Mouse (Mus musculus) thymus, adult 2 months (tissue): ENCODE data around the gene Opn4. TPM values are rescaled to one million over a fixed set of nuclear protein-coding genes. Genes with fewer than 3 reads are reported as not detected.

Experiments used
- DNase-seq: peaks from one replicate; pipeline ENCODE4 v3.0.0; 2021
- H3K27ac ChIP-seq: fragments of 200-500 bp; 2 replicates; pipeline ENCODE4 v1.5.1; 2012; ENCODE audit warnings: low read length, control low read depth; ENCODE audit not compliant: control insufficient read depth, insufficient read depth
- H3K27me3 ChIP-seq: fragments of 200-500 bp; 2 replicates; pipeline ENCODE4 v1.6.1; 2012; ENCODE audit warnings: mild to moderate bottlenecking, low read length, moderate library complexity, mixed read lengths; ENCODE audit not compliant: control insufficient read depth, insufficient read depth
- H3K36me3 ChIP-seq: fragments of 200-500 bp; 2 replicates; pipeline ENCODE4 v1.6.1; 2012; ENCODE audit warnings: mild to moderate bottlenecking, low read length, moderate library complexity; ENCODE audit not compliant: control insufficient read depth, insufficient read depth
- H3K4me1 ChIP-seq: fragments of 200-500 bp; replicated peaks from 2 replicates; pipeline ENCODE4 v1.6.1; 2012; ENCODE audit warnings: low read length; ENCODE audit not compliant: control insufficient read depth, insufficient read depth
- H3K4me3 ChIP-seq: fragments of 200-500 bp; 2 replicates; pipeline ENCODE4 v1.5.1; 2012; ENCODE audit warnings: mild to moderate bottlenecking, low read length, control low read depth, moderate library complexity; ENCODE audit not compliant: control insufficient read depth, insufficient read depth
- CTCF ChIP-seq: fragments of 200-500 bp; IDR thresholded peaks from 2 replicates; pipeline ENCODE4 v1.5.1; 2012; ENCODE audit warnings: mild to moderate bottlenecking, control low read depth, low read length, moderate library complexity, borderline replicate concordance; ENCODE audit not compliant: control insufficient read depth, poor library complexity, insufficient read depth; ENCODE audit errors: extremely low read depth
- POLR2A ChIP-seq: fragments of 200-500 bp; IDR thresholded peaks from 2 replicates; pipeline ENCODE4 v1.6.1; 2012; ENCODE audit warnings: mild to moderate bottlenecking, low read length, control low read depth, moderate library complexity; ENCODE audit not compliant: control insufficient read depth, poor library complexity, insufficient read depth; ENCODE audit errors: extremely low read depth
- WGBS: fragments of 180-500 bp; shearing (Covaris S2); methylation state at CpG from one replicate; pipeline ENCODE4 v1.1.7; 2018; 5-methylcytosine and 5-hydroxymethylcytosine counted together
- polyA plus RNA-seq: library from polyadenylated mRNA; depleted of rRNA; stranded (reverse); fragments of >200 nt; gene quantifications from 2 replicates; pipeline ENCODE4 v1.2.3, GENCODE M21; 2012

Gene Opn4
- polyA plus RNA-seq, 1 experiment: 1.1 TPM

- H3K27me3 ChIP-seq: no peaks in the 10 kb centered on the region
- no peaks in the 10 kb centered on the region for H3K36me3 ChIP-seq
- no peak overlapping the region for H3K4me3 ChIP-seq
- no peak overlapping the region for H3K27ac ChIP-seq
- peaks cover 9% of the 10 kb centered on the region for H3K4me1 ChIP-seq
- TF ChIP-seq CTCF (no peak), POLR2A (no peak)
- no peak for DNase-seq
- 93% methylated on average over 4 of the region's 4 CpGs for WGBS
These were observed 15.7 kb upstream of the Opn4 start for GRCm38 (mm10) chr14:34615625-34616024.

DNA sequence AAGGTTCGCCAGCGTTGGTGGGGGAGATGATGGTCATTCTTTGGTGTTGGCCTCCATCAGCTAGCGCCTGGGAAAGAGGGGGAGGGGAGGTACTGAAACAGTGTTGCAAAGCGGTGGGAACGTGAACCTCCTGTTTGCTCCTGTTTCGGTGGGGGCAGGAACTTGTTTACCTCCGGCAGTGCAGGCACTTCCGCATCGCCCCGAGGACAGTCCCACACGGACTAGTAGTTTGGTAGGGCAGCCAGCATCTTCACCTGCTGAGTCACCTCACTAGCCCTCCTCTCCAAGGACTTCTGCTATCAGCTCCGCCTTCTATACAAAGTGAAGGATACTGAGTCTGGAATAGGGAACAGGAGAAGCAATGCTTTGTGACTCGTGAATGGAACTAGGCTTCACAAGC lies 15.1 kb upstream of the Opn4 start:
- WGBS: 8% methylated on average over 13 of the region's 13 CpGs
- peak overlapping the region; percentile 55 for H3K4me3 ChIP-seq
- DNase-seq: peak; percentile 41

DNA sequence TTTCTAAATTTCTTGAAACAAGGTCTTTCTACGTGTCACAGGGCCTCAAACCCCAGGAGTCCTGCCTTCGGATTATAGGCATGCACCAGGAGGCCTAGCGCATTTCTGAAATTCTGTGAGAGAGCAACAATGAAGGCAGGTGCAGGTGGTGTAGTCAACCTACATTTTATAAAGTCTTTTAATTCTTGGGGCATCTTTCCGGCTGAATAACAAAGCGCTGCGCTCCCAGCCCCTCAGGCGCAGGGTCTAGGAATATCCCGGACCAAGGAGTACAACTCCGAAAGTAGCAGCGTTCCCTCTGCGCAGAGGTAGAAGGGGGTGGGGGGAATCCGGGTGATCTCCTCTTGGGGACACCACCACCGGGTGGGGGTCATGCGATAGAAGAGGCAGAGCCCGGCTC lies 14.6 kb upstream of the Opn4 start:
- Histone ChIP-seq H3K36me3 (no peaks in the 10 kb centered on the region), H3K4me3 (peak overlapping the region; percentile 55), H3K27ac (no peak overlapping the region), H3K27me3 (no peaks in the 10 kb centered on the region), H3K4me1 (peaks cover 9% of the 10 kb centered on the region)
- DNase-seq: no peak
- no peak for TF ChIP-seq CTCF
- no peak for TF ChIP-seq POLR2A
- WGBS: 61% methylated on average over 15 of the region's 15 CpGs

More for the DNA sequence above, 15.1 kb upstream of the Opn4 start:
- Histone ChIP-seq H3K4me1 (peaks cover 9% of the 10 kb centered on the region), H3K27ac (no peak overlapping the region), H3K36me3 (no peaks in the 10 kb centered on the region), H3K27me3 (no peaks in the 10 kb centered on the region)
- no peak for TF ChIP-seq CTCF

DNA sequence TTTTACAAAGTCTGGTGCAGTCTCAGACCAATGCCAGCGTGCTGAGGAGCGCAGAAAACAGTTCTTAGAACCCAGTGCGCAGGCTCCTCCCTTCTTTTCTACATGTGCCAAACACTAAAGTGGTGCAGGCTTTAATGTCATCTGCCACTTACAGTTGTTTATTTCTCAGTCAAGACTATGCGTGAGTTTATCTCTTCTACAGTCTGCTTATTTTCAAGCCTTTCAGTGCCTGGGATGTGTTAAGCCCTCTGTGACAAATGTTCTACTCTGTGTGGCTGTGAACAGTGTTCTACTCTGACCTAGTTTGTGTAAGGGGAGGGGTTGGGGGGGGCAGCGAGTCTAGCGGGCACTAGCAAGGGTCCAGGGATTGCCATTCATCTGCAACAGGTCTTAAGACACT lies 13.6 kb upstream of the Opn4 start:
- no peak for DNase-seq
- Histone ChIP-seq H3K36me3 (no peaks in the 10 kb centered on the region), H3K27ac (no peak overlapping the region), H3K4me3 (no peak overlapping the region), H3K4me1 (peaks cover 9% of the 10 kb centered on the region), H3K27me3 (no peaks in the 10 kb centered on the region)
- TF ChIP-seq CTCF: no peak
- TF ChIP-seq POLR2A: no peak
- 80% methylated on average over 6 of the region's 6 CpGs for WGBS

- TF ChIP-seq POLR2A (no peak), CTCF (no peak)
- Histone ChIP-seq H3K4me1 (peaks cover 9% of the 10 kb centered on the region), H3K36me3 (no peaks in the 10 kb centered on the region), H3K27ac (no peak overlapping the region), H3K4me3 (no peak overlapping the region), H3K27me3 (no peaks in the 10 kb centered on the region)
- peak; percentile 50 for DNase-seq
- 49% methylated on average over 4 of the region's 4 CpGs for WGBS
These were observed 12.3 kb upstream of the Opn4 start for GRCm38 (mm10) chr14:34612222-34612621.

DNA sequence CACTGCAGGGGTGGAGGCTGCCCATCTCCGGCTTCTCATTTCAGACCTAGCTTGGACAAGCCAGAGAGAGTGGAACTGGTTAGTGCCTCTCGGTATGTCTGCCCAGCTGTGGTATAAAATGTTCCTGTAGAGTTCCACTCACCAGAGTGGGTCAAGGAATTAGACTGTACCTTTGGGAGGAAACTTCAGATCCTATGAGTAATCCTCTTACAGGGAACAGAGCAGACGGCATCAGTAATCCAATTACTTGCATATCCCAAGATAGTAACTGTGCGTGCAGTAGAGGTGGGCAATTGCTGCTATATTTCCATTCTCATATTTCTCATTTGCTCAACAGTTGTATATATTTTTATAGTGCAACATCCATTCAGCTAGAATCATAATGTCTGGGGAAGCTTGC lies 11.6 kb upstream of the Opn4 start:
- WGBS: 97% methylated on average over 4 of the region's 4 CpGs
- no peak for TF ChIP-seq POLR2A
- TF ChIP-seq CTCF: no peak
- Histone ChIP-seq H3K36me3 (no peaks in the 10 kb centered on the region), H3K4me3 (no peak overlapping the region), H3K27me3 (no peaks in the 10 kb centered on the region), H3K27ac (no peak overlapping the region), H3K4me1 (peaks cover 9% of the 10 kb centered on the region)
- no peak for DNase-seq

DNA sequence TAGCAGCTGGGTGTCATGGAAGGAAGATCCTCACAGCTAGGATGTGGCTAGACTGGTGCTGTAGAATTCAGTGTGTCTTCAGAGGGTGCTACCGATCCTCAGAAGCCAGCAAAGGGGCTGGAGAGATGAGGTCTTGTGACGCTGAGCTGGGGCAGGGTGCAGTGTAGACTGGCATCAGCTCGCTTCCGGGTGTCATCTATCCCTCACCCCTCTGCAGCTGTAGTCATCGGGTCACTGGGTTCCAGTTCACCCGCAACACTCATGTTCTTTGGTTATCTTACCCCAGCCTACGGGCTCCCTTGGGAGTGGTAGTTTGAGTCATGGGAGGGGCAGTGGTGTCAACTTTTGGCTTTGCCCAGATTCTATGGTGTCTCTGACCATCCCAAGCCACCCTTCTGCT lies 2.0 kb upstream of the Opn4 start:
- Histone ChIP-seq H3K4me3 (no peak overlapping the region), H3K27ac (no peak overlapping the region), H3K27me3 (no peaks in the 10 kb centered on the region), H3K4me1 (no peaks in the 10 kb centered on the region), H3K36me3 (no peaks in the 10 kb centered on the region)
- no peak for TF ChIP-seq POLR2A
- TF ChIP-seq CTCF: no peak
- WGBS: 95% methylated on average over 7 of the region's 7 CpGs
- no peak for DNase-seq
